Mouse (Mus musculus): Measurements from ENCODE around the gene Krtap6-2. TPM values are rescaled to one million over a fixed set of nuclear protein-coding genes. Genes with fewer than 3 reads are reported as not detected.

Krtap6-2 gene
- not detected for total RNA-seq (2023)

GRCm38 (mm10) chr16:89420011-89420410 is at the start of gene Krtap6-2:
Krtap6-2 (minus strand) TSS chr16:89420111.

GRCm38 (mm10) chr16:89403768-89404167 is 16.1 kb downstream of the Krtap6-2 start, which contains the start of gene Krtap21-1:
Krtap21-1 (minus strand) TSS chr16:89403868.

Other genes with a start within 250 kb of the Krtap6-2 start
- gene 1110057P08Rik, start 245.4 kb downstream of the Krtap6-2 start, total RNA-seq (2023): not detected
- gene Krtap20-2, start 214.2 kb downstream of the Krtap6-2 start, total RNA-seq (2023): not detected
- gene Krtap21-1, start 16.2 kb downstream of the Krtap6-2 start, total RNA-seq (2023): not detected
- not detected for gene Krtap8-1, start 67.8 kb upstream of the Krtap6-2 start, total RNA-seq (2023)
- gene Krtap7-1, start 88.2 kb upstream of the Krtap6-2 start, total RNA-seq (2023): not detected
- gene Krtap11-1, start 151.1 kb upstream of the Krtap6-2 start, total RNA-seq (2023): not detected

All from CD8-positive naive resting alpha-beta T cell, adult 57 days (primary cell).